Mouse (Mus musculus) c-Kit-positive CD71-positive TER-119-negative erythroid progenitor cells, embryonic 14.5 days (primary cell): ENCODE results near the gene Trim61.

Source experiments
- DNase-seq: peaks from one replicate; pipeline ENCODE4 v3.0.0-alpha.2; 2013; ENCODE audit warnings: low read depth

Gene Trim61

DNA sequence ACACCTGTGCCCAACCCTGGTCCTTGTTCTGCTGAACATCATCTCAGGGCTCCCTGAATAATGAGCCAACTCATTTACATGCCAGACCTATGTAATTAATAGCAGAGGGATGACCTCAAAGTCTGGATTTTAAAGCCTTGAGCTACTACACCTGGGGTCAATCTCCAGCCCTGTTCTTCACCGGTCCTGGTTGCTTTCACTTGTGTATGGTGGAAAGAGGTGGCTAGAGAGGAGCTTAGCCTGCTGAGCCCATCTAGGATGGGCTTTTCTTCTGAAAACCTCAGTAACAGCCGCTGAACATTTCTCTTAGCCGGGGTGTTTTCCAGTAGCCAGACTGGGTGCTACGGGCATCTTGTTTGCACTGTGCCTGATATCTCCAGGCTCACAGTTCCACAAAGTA lies 30.6 kb downstream of the Trim61 start, which contains the start of gene Trim75:
Gene Trim75 (minus strand): TSS at position 101 of the 400 bp plus-strand sequence.
- no peak for DNase-seq

DNA sequence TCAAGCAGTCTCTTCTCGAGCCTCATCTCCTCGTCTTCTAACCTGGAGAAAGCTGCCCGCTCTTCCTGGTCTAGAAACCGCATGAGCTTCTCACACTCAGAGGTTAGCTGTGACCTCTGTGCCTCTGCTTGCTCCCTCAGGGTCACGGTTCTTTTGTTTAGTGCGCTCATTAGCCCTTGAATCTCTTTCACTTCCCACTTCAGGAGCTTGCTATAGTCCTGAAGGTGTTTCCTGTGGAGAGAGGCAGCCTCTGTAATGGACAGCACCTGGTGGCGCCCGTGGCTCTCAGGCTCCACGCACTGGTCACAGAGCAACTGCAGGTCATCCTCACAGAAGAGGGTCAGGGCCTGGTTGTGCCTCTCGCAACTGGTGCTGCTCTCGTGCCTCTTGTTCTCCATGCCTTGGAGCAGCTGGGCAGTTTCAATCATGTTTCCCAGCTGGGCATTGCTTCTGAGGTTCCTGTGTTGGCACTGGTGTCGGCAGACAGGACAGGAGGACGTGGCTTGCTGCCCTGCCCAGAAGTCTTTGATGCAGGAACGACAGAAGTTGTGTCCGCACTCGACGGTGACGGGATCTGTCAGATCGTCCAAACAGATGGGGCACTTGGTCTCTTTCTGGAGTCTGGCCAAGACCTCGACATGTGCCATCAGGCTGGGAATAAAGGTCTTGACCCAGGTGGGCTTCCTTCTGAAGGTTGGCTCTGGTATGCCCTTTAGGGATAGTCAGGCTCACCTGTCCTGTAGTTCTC lies 35.0 kb downstream of the Trim61 start:
- no peak for DNase-seq
